Mouse (Mus musculus) large intestine, adult 2 months (tissue): ENCODE results near the gene Pgap3. TPM values are rescaled to one million over a fixed set of nuclear protein-coding genes. Genes with fewer than 3 reads are reported as not detected.
A peak's percentile ranks its signal among the peaks of the same experiment; 100 is the strongest.

Experiments used
- DNase-seq: peaks from one replicate; pipeline ENCODE4 v3.0.0-alpha.2; 2012; ENCODE audit warnings: low read depth, low spot score
- WGBS: fragments of 180-500 bp; shearing (Covaris S2); methylation state at CpG from one replicate; pipeline ENCODE4 v1.1.7; 2018; 5-methylcytosine and 5-hydroxymethylcytosine counted together
- polyA plus RNA-seq: library from polyadenylated mRNA; depleted of rRNA; stranded (reverse); fragments of >200 nt; gene quantifications from 2 replicates; pipeline ENCODE4 v1.2.3, GENCODE M21; 2012; rRNA removed

Pgap3 gene
- 34.0 and 37.9 TPM in 2 replicates for polyA plus RNA-seq

DNA sequence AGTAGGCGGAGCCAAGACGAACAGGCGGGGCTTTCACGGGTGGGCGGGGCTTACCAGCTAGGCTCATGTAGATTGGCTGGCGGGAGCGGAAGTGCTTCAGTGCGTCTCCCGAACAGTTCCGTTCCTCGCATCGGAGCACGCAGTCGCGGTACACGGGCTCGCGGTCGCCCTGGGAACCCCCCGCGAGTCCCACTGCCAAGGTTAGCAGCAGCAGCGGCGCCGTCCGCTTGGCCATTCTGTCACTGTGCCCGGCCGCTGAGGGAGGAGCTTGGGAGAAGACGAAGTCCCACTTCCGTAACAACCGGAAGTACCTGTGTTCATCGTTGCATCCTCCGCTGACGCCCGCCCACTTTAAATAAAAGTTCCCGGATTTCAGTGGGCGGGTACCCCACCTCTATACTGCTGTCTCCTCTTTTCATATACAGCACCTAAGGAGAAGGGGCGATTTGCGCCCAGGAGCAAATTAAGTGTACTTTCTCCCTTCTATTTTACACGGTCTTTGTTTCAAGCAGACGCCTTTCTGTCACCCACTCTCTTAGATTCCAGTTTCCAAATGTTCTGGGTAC, at the start of gene Pgap3:
Pgap3 (minus strand) TSS at position 330 of the 566 bp plus-strand sequence.
- WGBS: under 1% methylated on average over 40 of the region's 40 CpGs

DNA sequence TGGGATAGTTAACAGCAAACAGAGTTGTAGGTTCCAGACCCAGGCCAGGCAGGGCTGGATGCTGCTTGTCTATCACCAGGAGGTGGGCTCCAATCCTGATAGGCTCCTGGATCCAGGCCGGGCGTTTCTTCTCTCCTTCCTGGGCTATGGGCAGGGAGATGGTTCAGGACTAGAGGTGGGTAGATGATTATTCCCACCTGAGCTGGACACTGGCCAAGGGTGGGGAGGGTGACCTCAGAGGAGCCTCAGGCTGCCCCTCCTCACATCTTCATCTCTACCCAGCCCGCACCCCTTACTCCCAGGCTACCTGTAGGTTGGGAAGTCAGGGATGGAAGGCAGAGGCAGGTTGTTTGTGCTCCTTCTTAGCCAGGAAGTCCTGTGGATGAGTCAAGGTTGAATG, 49.1 kb upstream of the Pgap3 start:
- 30% methylated on average over 3 of the region's 3 CpGs for WGBS
- DNase-seq: no peak

More for the DNA sequence above, at the start of gene Pgap3:
- no peak for DNase-seq

DNA sequence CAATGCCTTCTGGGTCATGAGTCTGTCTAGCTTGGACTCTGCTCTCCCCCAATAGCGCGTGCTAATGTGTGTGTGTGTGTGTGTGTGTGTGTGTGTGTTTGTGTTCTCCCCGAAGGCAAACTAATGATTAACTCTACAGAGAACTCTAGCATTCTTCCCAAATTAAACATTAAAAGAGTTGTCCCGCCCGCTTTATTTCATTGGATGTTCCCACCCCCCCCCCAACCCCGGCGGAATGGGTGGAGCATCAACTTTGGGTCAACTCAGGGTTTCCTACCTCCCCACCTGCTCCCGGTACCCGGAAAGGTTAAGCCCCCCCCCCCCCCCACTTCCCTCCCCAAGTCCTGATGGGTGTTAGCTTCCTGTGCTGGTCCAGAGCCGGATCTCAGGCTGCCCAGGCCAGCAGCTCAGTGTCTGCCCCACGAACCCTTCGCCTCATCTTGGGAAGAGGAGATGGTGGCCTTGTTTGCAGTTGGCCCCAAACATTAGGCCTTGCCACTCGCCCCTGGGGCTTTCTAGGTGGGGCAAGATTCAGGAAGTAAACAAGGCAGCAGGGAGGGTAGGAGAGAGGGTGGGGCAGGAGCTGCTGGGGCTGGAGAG, 48.0 kb upstream of the Pgap3 start:
- 13% methylated on average over 13 of the region's 13 CpGs for WGBS
- no peak for DNase-seq

DNA sequence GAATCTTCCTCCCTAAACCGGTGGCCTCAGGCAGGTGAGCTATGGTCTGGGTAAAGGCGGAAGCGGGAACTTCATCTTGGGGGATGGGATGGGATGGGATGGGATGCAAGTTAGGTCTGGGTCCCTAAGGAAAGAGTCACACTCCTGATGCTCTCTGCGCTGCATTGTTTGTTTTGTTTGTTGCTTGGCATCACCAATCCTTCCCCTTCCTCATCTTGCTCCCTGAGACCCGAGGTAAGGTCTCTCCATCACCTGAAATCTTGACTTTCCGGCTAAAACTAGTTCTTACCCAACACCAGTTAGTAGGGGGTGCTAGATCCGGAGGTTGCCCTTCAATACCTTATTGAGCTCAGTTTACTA, 47.2 kb upstream of the Pgap3 start:
- DNase-seq: no peak
- WGBS: 16% methylated on average over 7 of the region's 7 CpGs

DNA sequence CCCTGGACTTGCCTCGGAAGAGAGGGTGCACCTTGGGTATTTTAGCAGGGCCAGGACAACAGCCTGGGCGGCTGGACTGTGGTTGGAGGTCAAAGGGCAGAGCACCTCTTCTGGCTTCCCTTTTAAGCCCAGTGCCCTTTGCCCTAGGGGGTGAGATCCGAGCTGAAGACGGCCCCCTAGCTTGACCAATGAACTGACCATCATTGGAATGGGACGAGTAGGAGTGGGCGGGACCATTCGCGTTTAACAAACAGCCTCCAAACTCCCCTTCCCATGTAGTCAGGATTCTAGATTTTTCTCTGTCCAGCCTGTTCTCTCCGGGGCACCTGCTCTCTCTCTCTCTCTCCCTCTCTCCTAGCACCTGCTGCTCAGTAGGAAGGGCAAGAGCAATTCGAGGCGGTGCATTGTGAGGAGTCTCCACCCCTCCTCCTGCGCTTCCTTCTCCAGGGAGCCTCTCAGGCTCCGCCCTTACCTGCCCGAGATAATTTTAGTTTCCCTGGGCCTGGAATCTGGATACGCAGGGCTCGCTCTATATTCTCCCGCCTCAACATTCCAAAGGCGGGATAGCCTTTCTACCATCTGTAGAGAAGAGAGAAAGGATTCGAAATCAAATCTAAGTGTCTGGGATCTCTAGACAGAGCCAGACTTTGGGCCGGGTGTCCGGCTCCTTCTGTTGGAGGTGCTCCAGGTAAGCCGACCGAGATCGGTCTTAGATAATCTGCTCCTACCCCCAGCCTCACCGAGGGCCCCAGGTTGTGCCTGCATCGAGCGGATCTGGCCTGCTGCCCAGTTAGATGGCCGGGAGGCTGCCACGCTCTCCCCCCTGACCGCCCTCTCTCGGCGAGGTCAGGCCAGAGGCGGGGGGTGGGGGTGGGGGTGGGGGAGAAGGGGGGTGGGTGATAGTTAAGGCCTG, 46.5 kb upstream of the Pgap3 start:
- WGBS: 3% methylated on average over 33 of the region's 33 CpGs
- no peak for DNase-seq

DNA sequence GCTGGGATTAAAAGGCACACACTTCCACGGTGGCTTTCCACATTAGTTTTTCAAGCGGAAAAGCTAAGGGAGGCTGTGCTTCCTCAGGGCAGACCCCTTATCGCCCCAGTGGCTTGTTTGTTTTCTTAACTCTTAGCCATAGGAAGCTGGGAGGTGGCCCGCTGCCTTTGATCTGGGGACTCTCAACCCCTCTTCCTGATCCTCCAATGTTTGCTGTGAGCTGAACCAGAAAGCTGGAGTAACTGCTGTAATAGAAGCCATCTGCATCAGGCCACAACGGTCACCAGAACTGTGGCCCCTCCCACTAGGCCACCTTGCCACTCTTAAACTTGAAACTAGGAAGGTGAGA, 45.9 kb upstream of the Pgap3 start, which contains the start of gene Grb7:
Grb7 (plus strand) TSS at position 182 of the 349 bp plus-strand sequence.
- WGBS: 12% methylated on average over 5 of the region's 5 CpGs
- no peak for DNase-seq

DNA sequence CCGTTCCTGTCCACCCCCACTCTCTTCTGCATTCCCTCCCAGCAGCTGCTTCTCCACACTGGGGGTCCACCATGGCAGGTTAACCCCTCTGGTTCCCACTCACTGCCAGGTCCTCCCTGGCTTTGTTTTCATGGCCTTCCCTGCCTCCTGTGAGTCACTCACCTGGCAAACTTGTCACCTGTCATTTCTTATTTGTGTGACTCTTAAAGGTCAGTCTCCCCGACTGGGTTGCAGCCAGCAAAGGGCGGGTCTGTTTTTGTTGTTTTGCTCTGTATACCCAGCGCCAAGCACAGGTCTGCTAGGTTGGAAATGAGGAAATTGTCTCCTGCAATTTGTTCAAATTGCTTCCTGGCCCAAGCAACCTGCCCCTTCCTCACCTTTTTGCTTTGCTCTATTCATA, 45.4 kb upstream of the Pgap3 start:
- no peak for DNase-seq
- WGBS: 20% methylated on average over 4 of the region's 4 CpGs

DNA sequence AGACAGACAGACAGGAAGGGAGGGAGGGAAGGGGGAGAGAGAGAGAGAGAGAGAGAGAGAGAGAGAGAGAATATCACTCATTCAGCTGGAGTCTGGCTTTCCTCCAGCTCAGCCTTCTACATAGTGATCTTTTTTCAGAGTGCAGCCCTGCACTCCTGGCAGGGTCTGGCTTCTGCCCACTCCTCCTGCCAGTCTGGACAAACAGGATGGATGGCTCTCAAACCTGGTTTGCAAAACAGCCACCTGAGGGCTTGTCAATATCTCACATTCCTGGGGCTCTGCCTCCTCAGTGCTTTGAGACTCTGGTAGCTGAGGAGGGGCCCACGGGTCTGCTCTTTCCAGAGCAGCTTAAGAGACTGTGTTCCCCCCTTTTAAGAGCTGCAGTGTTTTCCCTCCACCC, 44.9 kb upstream of the Pgap3 start:
- 13% methylated on average over 1 of the region's 1 CpGs for WGBS
- DNase-seq: no peak

DNA sequence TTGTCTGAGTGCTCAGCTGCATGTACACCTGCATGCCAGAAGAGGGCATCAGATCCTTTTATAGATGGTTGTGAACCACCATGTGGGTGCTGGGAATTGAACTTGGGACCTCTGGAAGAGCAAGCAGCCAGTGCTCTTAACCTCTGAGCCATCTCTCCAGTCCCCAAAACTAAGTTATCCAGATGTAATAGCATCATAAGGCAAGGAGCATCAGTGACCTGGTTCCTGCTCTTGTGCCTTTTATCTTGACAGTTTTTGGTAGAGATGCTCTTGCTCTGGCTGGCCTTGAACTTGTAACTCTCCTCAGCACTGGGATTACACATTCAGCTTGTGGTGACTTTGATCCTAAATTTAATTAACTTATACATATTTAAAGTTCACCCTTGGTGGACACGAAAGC, 43.4 kb upstream of the Pgap3 start:
- no peak for DNase-seq
- WGBS: 97% methylated on average over 1 of the region's 1 CpGs

DNA sequence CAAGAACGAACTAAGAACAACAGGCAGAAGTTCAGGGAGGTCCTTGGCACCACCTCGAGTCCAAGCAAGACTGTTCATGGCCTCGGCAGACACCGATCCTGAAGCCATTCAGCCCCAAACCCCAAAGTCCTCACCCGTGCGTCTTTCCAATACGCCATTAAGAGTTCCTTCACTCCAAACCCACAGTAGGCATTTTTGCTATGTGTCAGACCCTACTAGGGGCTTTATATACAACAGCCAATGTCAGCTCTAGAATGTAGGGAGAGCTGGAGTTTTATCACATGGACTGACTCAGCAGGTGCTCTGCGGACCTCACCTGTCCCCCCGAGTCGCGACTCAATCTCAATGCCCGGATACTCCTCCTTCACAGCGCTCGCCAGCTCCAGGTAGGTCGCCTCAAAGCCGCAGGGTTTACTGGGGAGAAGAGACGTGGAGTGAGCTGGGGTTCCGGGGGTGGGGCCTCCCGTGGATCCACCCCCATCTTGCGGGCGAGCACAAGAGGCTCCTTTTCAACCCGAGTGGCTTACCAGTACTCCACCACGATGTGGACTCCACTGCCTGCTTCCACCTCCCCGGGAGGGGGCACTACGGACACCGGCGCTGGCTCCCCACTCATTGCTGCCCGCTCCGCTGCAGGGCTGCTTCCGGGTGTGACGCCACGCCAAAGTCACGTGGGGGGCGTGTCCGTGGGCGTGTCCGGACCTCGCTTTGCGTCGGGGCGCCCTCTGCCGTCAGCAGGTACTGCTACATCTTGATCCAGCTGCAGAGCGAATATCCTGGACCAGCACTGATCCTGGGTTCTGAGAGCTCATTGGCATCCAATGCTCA, 38.3 kb upstream of the Pgap3 start, which contains the start of gene Mien1:
Mien1 (minus strand) TSS at position 661 of the 828 bp plus-strand sequence.
- DNase-seq: no peak
- WGBS: under 1% methylated on average over 43 of the region's 43 CpGs

DNA sequence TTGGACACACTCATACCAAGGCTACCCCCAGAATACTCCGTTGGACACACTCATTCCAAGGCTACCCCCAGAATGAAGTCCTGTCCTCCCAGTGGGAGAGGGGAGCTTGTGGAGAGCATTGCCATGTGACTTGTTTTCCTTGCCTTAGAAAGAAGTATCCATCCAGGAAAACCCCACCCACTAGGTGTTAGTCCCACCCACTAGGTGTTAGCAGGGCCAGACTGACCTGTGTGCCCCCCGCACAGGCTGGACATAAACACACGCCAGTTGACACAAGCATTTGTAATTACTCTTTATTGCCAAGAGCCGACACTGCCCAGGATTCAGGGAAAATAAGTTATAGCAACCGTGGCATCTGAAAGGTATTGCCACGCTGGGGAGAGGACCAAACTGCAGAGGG, 37.2 kb upstream of the Pgap3 start:
- no peak for DNase-seq
- WGBS: 43% methylated on average over 6 of the region's 6 CpGs

DNA sequence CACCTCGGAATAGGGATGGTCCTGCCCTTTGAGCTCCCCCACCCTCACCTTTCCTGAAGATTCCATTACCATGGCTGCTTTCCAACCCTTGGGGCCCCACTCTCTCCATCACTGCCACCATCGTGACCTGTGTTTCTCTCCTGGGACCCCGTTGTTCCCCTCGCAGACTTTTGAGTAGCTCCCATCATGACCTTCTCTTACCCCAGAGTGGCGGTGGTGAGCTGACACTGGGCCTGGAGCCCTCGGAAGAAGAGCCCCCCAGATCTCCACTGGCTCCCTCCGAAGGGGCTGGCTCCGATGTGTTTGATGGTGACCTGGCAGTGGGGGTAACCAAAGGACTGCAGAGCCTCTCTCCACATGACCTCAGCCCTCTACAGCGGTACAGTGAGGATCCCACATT, 35.4 kb upstream of the Pgap3 start:
- 90% methylated on average over 9 of the region's 9 CpGs for WGBS
- no peak for DNase-seq

DNA sequence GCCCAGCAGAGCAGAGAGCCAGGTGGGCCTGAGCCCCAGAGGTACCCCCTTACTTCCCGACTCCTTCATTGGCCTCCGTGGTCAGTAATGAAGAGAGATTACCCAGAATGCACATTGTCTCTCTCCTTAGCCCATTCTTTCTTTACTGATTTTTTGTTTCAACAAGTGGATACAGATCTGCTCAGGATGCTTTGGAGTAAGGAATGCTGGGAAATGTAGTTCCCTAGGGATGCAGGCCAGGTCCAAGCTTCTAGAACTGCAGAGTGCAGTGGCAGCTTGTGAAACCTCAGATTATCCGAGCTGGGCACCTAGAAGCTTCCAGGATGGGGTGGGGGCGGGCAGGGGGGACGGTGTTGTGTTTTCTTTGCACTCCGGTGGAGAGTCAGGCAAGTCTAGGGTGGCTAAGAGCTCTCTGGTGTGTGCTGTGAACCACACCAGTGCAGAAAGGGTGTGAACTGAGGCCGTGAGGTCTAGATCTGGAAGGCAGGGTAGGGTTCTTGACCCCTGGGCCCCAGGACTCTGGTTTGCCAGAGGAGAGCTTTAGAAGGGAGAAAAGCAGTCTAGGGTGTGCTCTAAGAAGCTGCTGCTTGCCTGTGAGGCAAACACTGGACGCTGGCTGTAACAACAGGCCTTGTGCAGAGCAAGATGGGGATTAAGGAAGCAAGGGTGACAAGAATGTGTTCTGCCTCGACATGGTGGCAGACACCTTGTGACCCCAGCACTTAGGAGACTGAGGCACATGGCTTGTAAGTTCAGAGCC, 31.6 kb upstream of the Pgap3 start:
- 84% methylated on average over 9 of the region's 9 CpGs for WGBS
- no peak for DNase-seq

DNA sequence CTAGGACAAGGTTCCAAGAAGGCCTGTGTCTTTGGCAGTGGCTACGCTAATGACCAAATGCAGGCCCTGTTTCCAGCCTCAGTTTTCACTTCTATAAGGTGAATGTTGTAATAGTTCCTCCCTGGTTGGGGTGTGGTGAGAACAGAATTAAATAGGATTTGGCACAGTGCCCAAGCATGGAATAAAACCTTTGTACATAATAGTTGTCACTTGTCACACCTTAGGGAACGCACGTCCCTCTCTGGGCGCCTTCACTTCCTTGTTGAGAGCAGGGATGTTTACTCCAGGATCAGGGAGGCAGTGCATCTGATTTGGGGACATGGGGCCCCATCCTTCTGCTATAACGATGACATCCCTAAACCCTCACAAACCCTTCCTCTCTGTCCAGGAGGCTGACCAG, 28.1 kb upstream of the Pgap3 start:
- DNase-seq: peak; percentile 99
- WGBS: 33% methylated on average over 5 of the region's 5 CpGs

DNA sequence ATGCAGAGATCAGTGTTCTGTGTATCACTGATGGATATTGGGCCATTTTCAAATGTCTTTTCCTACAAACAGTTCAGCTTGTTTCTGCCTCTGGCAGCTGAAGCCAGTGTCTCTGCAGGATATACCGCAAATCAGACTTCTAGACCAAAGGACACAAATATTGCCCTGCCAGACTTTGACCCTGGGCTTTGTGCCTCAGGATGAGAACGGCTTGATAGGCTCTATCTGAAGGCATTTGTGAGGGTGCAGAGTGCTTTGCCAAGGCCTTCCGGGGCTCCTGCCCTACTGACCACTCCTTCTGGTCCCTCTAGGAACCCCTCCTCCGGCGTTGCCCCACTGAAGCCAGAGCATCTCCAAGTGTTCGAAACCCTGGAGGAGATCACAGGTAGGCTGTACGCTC, 26.3 kb upstream of the Pgap3 start:
- WGBS: 45% methylated on average over 7 of the region's 7 CpGs
- DNase-seq: no peak

DNA sequence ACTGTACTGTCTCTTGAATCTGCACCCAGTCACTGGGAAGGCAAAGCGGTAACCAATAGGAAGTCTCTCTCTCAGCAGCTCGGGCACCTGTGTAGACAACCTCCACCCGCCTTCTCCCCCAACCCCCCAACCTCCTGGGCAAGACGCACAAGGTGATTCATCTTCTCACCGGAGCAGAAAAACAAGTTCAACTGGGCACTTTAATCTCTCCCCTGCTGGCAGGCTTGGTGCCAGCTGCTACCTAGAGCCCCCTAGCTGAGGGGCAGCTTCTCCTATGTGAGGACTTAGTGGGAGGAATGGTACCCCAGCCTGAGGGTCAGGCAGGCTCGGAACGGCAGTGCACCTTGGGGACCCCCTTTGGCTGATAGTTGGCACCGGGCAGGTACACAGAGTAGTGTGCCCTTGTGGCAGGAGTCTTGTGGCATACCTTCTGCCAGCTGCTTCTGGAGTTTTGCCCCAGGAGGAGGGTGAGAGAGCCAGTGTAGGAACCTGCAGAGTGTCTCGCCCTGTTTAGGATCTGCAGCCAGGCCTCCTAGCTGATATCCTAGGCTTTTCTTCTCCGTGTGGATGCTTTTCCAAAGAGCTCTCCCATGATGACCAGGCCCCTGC, 18.8 kb upstream of the Pgap3 start:
- WGBS: 35% methylated on average over 10 of the region's 10 CpGs
- no peak for DNase-seq

DNA sequence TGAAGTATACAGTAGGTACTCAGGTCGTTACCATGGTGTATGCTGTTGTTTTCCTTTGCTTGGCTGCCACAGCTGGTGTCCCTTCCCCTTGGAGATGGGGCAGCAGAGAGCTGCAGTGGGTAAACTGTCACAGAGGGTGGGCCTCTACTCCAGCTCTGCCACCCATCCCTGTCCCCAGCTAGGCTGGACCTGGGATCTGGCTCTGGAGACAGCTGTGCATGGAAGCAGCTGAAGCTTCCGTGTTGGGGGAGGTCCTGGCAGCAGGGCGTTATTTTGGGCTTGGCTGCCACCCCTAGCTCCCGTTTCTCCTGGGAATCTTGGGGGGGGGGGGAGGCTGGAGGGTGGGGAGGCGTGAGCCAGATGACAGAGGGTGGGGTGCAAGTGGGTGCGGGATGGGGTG, 18.0 kb upstream of the Pgap3 start:
- DNase-seq: no peak
- WGBS: 19% methylated on average over 6 of the region's 6 CpGs

DNA sequence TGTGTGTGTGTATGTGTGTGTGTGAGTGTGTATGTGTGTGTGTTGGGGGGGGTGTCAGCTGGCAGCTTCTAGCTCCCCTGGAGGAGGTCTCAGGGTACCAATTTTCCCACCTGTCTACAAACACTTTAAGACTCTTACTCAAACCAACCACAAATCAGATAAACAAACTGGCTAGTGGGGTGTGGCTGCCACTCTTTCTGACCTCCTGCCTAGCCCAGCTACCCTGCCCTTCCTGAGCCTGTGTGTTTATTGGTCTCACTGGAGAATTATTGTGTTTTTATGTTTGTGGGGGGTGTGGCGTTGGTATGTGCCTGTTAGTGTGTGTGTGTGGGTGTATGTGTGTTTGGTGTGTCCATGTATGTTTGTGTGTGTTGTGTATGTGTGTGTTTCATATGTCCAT, 16.8 kb upstream of the Pgap3 start:
- 23% methylated on average over 1 of the region's 1 CpGs for WGBS

DNA sequence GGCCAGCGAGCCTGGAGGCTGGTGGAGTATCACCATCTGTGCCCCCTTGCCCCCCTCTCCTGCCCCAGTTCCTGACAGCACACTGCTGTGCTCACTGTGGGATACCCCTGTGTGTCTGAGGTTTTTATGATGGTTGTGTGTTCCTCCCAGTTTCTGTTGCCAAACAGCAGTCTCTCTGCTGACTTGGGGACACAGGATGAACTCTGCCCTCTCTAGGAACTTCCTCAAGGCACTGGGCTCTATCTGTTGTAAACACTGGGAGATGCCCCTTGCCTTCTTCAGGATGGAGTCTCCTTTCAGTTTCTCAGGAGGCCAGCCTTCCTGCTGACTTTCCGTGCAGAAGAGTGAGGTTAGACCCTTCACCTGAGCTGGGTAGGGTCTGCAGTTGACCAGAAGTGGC, 13.9 kb upstream of the Pgap3 start:
- DNase-seq: no peak
- 14% methylated on average over 2 of the region's 2 CpGs for whole genome bisulfite sequencing

More for the DNA sequence above, 16.8 kb upstream of the Pgap3 start:
- DNase-seq: no peak
